Mouse (Mus musculus): ENCODE data around the gene Tchp.
A peak's percentile ranks its signal among the peaks of the same experiment; 100 is the strongest.

Gene Tchp

GRCm38 (mm10) chr5:114707265-114708068 is at the start of gene Tchp:
Tchp (plus strand) TSS chr5:114707760.
- peak; percentile 82 for DNase-seq (ENCODE audit: low spot score)

DNA sequence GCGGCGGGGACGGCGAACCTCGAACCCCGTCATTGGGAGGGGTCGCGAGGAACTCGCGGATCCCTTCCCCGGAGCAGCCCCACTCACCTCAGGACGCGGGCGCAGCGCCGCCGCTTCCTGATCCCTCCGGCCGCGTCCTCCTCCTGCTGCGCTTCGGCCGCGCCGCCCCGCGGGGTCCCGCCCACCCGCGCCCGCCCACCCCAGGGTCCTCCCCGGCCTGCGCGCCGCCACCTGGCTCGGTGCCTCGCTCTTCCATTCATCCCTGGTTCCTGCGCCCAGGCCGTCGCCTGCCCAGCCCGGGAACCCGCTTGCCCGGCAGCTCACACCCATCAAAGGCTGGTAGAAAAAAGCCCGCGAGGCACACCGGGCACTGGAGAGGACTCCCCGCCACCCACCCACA is 49.3 kb upstream of the Tchp start, which contains the start of gene Trpv4:
Trpv4 (minus strand) TSS at position 167 of the 400 bp plus-strand sequence.
- no peak for DNase-seq (ENCODE audit: low spot score)

- no peak for DNase-seq (ENCODE audit: low spot score)
Observed at GRCm38 (mm10) chr5:114661029-114661428, 46.5 kb upstream of the Tchp start.

- no peak for DNase-seq (ENCODE audit: low spot score)
Observed at GRCm38 (mm10) chr5:114664139-114664538, 43.4 kb upstream of the Tchp start.

DNA sequence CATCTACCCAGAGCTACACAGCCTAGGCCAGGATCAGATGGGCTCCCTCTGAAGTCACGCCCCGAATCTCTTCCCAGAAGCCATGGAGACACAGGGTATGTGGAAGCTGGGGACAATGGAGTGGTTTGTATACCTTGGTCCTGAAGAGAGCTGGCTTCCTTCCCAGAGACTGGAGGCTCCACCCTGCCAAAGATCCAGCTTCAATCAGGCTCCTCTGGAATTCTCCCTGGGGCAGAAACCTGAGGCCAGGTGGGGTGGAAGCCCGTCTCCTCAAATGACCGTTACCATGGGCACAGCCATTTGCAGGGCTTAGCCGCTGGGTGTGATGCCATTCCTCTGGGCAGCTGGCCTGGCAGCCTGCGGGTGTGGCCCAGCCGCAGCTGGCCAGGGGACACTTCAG is 42.8 kb upstream of the Tchp start:
- DNase-seq (ENCODE audit: low spot score), result no peak

GRCm38 (mm10) chr5:114666659-114667058 is 40.9 kb upstream of the Tchp start:
- DNase-seq (ENCODE audit: low spot score), result no peak

GRCm38 (mm10) chr5:114667228-114667856 is 40.2 kb upstream of the Tchp start:
- peak; percentile 96 for DNase-seq (ENCODE audit: low spot score)

DNA sequence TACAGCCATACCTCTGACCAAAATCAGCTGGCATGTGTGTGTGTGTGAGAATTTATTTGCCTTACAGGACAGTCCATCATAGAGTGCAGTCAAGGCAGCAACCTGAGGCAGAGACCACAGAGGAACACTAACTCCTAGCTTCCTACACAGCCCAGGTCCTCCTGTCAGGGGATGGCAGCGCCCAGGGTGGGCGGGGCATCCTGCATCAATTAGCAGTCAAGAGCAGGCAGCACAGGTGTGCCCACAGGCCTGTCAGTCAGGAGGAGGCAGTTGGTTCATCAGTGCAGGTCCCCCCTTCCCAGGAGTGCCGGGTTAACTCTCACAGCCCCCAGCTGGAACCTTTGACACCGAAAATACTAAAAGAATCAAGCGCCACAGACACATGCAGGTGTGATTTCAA is 38.5 kb upstream of the Tchp start:
- no peak for DNase-seq (ENCODE audit: low spot score)

GRCm38 (mm10) chr5:114673114-114673513 is 34.4 kb upstream of the Tchp start:
- no peak for DNase-seq (ENCODE audit: low spot score)

DNA sequence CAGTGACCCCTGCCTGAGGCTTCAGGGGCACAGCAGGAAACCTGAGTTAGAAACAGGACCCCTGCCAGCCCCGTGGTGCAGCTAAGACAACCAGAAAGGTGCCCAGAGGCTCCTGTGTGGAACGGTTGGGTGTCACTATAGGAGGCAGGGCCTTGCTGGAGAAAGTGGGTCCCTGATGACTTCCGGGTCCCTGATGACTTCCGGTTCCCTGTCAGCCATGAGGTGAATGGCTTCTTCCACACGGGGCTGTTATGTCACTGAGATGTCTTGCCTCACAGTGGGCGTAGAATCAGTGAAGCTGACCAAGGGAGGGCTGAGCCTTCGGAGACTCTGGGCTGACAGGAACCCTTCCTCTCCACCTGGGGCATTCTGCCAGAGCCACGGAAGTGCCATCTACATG is 33.0 kb upstream of the Tchp start:
- no peak for DNase-seq (ENCODE audit: low spot score)

GRCm38 (mm10) chr5:114679841-114680591 is 27.5 kb upstream of the Tchp start:
- DNase-seq (ENCODE audit: low spot score), result no peak

DNA sequence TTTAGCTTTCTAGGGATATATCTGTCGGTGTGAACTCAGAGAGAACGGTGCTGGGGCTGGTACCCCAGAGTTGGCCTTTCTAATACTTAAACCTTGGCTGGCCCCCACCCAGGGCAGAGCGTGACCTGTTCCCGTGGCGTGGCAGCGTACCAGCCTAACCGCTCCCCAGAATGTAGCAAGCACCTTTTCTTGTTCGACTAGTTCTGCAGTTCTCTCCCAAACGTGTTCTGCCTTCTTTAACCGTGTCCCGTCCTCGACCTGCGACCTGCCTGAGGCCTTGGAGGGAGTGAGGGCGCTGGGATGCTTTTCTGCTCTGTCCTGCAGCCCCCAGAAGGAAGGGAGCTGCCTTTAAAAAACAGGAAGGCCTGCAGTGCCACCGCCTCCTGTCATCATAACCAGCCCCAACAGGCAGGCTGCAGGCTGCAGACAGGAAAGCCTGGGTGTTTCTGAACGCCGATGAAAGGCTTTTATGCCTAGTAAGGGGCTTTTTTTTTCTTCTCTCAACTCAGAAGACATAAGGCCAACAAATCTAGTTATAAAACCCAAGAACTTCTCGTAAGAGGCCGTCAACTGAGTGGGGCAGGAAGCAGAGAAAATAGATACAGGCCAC is 26.8 kb upstream of the Tchp start:
- no peak for DNase-seq (ENCODE audit: low spot score)

- DNase-seq (ENCODE audit: low spot score), result no peak
Observed at GRCm38 (mm10) chr5:114681717-114682116, 25.8 kb upstream of the Tchp start.

- DNase-seq (ENCODE audit: low spot score), result no peak
Observed at GRCm38 (mm10) chr5:114685986-114686385, 21.6 kb upstream of the Tchp start.

GRCm38 (mm10) chr5:114686726-114687210 is 20.8 kb upstream of the Tchp start:
- DNase-seq (ENCODE audit: low spot score), result no peak

DNA sequence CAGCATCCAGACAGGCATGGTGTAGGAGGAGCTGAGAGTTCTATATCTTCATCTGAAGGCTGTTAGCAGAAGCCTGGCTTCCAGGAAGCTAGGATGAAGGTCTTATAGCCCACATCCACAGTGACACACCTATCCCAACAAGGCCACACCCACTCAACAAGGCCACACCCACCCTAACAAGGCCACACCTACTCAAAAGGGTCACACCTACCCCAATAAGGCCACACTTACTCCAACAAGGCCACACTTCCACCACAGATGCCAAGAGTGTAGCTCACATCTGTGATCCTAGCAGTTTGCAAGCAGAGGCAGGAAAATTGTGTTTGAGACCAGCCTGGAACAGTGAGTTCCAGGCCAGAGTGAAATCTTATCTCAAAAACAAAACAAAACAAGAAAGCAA is 19.7 kb upstream of the Tchp start:
- no peak for DNase-seq (ENCODE audit: low spot score)

DNA sequence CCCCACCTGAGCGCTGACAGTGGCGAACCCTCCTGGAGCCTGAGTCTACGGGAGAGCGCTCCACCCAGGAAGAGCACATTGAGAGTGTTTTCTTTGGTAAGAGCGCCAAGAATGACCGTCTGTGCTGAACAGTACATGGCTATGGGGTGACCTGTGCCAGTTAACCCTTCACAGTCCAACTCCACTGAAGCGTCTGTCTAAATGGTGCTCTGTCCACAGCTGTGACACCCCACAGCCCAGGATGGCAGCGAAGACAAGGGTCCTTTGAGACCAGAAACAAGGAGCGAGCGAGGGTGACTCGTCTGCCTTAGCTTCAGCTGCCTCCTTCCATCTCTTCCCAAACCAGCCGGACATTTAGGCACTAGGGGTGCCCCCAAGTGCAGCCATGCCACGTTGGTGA is 18.9 kb upstream of the Tchp start:
- DNase-seq (ENCODE audit: low spot score), result no peak

DNA sequence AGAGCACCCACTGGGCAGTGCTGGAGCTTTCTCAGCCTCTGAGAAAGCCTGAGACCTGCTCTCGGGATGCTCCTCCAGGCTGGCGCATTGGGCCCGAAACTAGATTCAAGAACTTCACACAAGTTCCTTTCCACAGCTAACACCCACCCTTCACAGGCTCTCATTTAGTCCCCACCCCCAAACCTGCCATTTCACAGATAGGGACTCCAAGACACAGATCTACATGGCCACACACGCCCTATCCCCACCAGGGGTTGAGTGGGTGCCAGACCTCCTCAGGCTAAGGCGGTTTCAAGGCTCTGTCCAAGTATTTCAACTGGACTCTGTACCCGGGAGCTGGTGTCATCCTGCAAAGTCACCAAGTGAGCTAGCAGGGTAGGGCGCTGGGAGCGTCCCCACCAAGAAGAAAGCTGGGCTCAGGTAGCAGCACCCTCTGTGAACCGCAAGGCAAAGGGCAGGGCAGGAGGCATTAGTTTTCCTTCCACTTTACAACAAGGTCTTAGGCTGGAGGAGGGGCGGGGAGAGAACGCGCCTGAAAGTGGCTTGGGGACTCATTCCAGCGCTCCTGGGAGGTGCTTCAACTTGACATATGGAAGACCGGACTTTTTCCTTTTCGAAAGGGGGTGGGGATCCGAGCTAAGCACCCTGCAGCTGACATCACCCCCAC is 17.7 kb upstream of the Tchp start:
- no peak for DNase-seq (ENCODE audit: low spot score)

GRCm38 (mm10) chr5:114690633-114691567 is 16.7 kb upstream of the Tchp start, which contains the start of gene Gltp:
Gltp (minus strand) TSS chr5:114690984.
- DNase-seq (ENCODE audit: low spot score), result peak; percentile 93

DNA sequence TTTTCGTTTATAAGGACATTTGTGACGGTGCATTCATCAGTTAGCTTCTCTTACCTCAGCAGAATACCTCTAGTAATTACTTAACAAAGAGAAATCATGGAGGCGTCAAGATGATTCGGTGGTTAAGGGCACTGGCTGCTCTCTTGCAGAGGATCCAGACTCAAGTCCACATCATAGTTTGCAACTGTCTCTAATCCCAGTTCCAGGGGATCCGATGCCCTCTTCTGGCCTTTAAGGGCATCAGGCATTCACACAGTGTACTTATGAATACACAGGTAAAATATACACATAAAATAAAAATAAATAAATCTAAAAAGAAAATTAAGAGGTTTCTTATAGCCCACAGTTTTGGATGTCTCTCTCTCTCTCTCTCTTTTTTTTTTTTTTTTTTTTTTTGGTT is 11.8 kb upstream of the Tchp start:
- no peak for DNase-seq (ENCODE audit: low spot score)
